ENCODE assay signal across 12 mouse cellular contexts in genomic region chr2:141279130-141279698, GRCm38 (mm10).
DNase-seq lines count a peak whose midpoint lies in the region; ATAC-seq lines count a peak whose summit lies in the region.
"Had no signal": no experiment of that assay in that cellular context is flagged by ENCODE, and none has a peak within 500 bp of the region (broad histone marks: within the 10 kb centered on the region; RNA-seq: fewer than 3 reads in every experiment).

No protein-coding gene starts in this region.

- H3K4me3 ChIP-seq in intestine, embryonic 15.5 days (replicated peaks) = no peak overlapping the region
- no peak overlapping the region for H3K4me3 ChIP-seq in lung, embryonic 15.5 days
- H3K4me3 ChIP-seq in hindbrain, embryonic 16.5 days (ENCODE audit: low read length) = no peak overlapping the region
- H3K4me3 ChIP-seq: erythroblast, embryonic 14.5 days; hindbrain, embryonic 10.5 days; limb, embryonic 12.5 days had no signal

- H3K27ac ChIP-seq in intestine, embryonic 15.5 days = no peak overlapping the region
- H3K27ac ChIP-seq in lung, embryonic 15.5 days = peak overlapping the region; percentile 34
- H3K27ac ChIP-seq in hindbrain, embryonic 16.5 days (ENCODE audit: low read depth, low read length) = no peak overlapping the region
- H3K27ac ChIP-seq: hindbrain, embryonic 10.5 days; limb, embryonic 12.5 days had no signal

- WGBS in intestine, embryonic 15.5 days = 36% methylated on average over 5 of the region's 5 CpGs
- 31% methylated on average over 5 of the region's 5 CpGs for WGBS in lung, embryonic 15.5 days
- 56% methylated on average over 5 of the region's 5 CpGs for WGBS in hindbrain, embryonic 16.5 days

- peak; percentile 88 for DNase-seq in heart, adult 11 months
- no peak for DNase-seq in heart, postnatal 25 days (ENCODE audit: low spot score)
- peak; percentile 19 for DNase-seq in brain, adult 2 months (ENCODE audit: low read depth, low spot score)
- no peak for DNase-seq in left cerebral cortex, adult 11 months (ENCODE audit: low spot score)
- DNase-seq: spleen, adult 18-20 months had no signal

- H3K9me3 ChIP-seq in intestine, embryonic 15.5 days = no peaks in the 10 kb centered on the region
- H3K9me3 ChIP-seq in lung, embryonic 15.5 days = no peaks in the 10 kb centered on the region
- no peaks in the 10 kb centered on the region for H3K9me3 ChIP-seq in hindbrain, embryonic 16.5 days (ENCODE audit: control insufficient read depth, low read length)
- H3K9me3 ChIP-seq: hindbrain, embryonic 10.5 days; limb, embryonic 12.5 days had no signal

- H3K4me1 ChIP-seq in intestine, embryonic 15.5 days (replicated peaks) = no peaks in the 10 kb centered on the region; the same call in 1 of the 2 replicates
- peaks cover 5% of the 10 kb centered on the region for H3K4me1 ChIP-seq in lung, embryonic 15.5 days
- H3K4me1 ChIP-seq in hindbrain, embryonic 16.5 days (ENCODE audit: control insufficient read depth, insufficient read depth, low read depth, low read length) = no peaks in the 10 kb centered on the region
- H3K4me1 ChIP-seq: hindbrain, embryonic 10.5 days had no signal

- ATAC-seq in intestine, embryonic 15.5 days = peak; percentile 55
- peak; percentile 92 for ATAC-seq in lung, embryonic 15.5 days (ENCODE audit: borderline replicate concordance, extremely low read depth, low FRiP score, low TSS enrichment)
- no peak for ATAC-seq in hindbrain, embryonic 16.5 days
- ATAC-seq in inflammation-experienced regulatory T-cells, adult 6 months = no peak

- intact Hi-C loops in heart, postnatal 25 days (cut with DNase I) = no loop called here

- no peak overlapping the region for H3K4me2 ChIP-seq in intestine, embryonic 15.5 days (replicated peaks)
- no peak overlapping the region for H3K4me2 ChIP-seq in lung, embryonic 15.5 days
- H3K4me2 ChIP-seq in hindbrain, embryonic 16.5 days (ENCODE audit: low read length) = no peak overlapping the region
- H3K4me2 ChIP-seq: limb, embryonic 12.5 days had no signal

- H3K36me3 ChIP-seq in intestine, embryonic 15.5 days = no peaks in the 10 kb centered on the region
- no peaks in the 10 kb centered on the region for H3K36me3 ChIP-seq in lung, embryonic 15.5 days
- H3K36me3 ChIP-seq in hindbrain, embryonic 16.5 days (ENCODE audit: control insufficient read depth, insufficient read depth, low read length) = no peaks in the 10 kb centered on the region
- H3K36me3 ChIP-seq: hindbrain, embryonic 10.5 days; limb, embryonic 12.5 days had no signal

- no peaks in the 10 kb centered on the region for H3K27me3 ChIP-seq in intestine, embryonic 15.5 days (replicated peaks)
- H3K27me3 ChIP-seq in lung, embryonic 15.5 days = no peaks in the 10 kb centered on the region
- H3K27me3 ChIP-seq in hindbrain, embryonic 16.5 days (replicated peaks; ENCODE audit: control insufficient read depth, insufficient read depth, low read length) = no peaks in the 10 kb centered on the region
- H3K27me3 ChIP-seq: limb, embryonic 12.5 days had no signal

- no peak overlapping the region for H3K9ac ChIP-seq in intestine, embryonic 15.5 days
- no peak overlapping the region for H3K9ac ChIP-seq in lung, embryonic 15.5 days
- H3K9ac ChIP-seq in hindbrain, embryonic 16.5 days (ENCODE audit: low read depth, low read length) = no peak overlapping the region
- H3K9ac ChIP-seq: limb, embryonic 12.5 days had no signal

Comparison
In these comparisons a context has a peak if more than half of its experiments do, and no peak if none do; other contexts are left out.
1. DNase-seq: peak in heart, adult 11 months (single experiment) and brain, adult 2 months (single experiment); none in heart, postnatal 25 days (single experiment) and left cerebral cortex, adult 11 months (single experiment).
2. ATAC-seq: peak in intestine, embryonic 15.5 days (single experiment) and lung, embryonic 15.5 days (single experiment); none in hindbrain, embryonic 16.5 days (single experiment) and inflammation-experienced regulatory T-cells, adult 6 months (single experiment).